ENCODE assay signal across 10 mouse cellular contexts in the genomic region with DNA sequence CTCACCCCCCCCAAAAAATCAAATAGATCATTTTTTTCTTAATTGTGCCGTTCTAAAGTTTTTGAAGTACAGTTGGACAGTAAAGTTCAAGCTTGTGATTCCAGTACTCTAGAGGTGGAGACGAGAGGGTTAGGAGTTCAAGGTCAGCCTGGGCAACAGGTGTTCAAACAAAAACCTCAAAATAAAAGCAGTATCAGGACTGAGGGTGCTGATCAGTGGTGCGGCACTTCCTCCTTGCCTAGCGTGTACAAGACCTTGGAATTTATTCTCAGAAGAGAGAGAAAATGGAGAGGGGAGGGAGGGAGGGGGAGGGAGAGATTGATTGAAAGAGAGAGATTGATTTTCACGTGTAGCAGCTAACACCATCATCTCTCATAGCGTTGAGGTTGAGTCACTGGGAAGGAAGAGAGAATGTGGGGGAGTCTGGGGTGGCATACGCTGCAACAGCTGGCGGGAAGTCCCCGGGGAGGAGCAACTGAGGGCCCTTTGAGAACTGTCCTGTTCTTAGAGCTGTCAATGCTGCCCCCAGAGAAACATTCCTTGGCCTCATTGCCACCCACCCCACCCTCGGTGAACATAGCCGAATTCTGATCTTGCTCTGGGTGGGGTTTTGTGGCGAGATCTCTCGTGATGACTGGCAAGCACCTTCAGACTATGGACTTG. TPM values are rescaled to one million over a fixed set of nuclear protein-coding genes. Genes with fewer than 3 reads are reported as not detected.
DNase-seq lines count a peak whose midpoint lies in the region; ATAC-seq and TF ChIP-seq lines count a peak whose summit lies in the region.
"Had no signal": no experiment of that assay in that cellular context is flagged by ENCODE, and none has a peak within 500 bp of the region (broad histone marks: within the 10 kb centered on the region; RNA-seq: fewer than 3 reads in every experiment).

No protein-coding gene starts in this region.

- H3K9me3 ChIP-seq in forebrain, embryonic 13.5 days (replicated peaks), result no peaks in the 10 kb centered on the region
- no peaks in the 10 kb centered on the region for H3K9me3 ChIP-seq in forebrain, embryonic 14.5 days (replicated peaks; ENCODE audit: control insufficient read depth, low read length)
- no peaks in the 10 kb centered on the region for H3K9me3 ChIP-seq in heart, embryonic 10.5 days
- H3K9me3 ChIP-seq in hindbrain, postnatal 0 days (ENCODE audit: low read length), result no peaks in the 10 kb centered on the region

- H3K27ac ChIP-seq in forebrain, embryonic 13.5 days, result peak overlapping the region; percentile 3; the same call in 1 of the 2 replicates
- no peak overlapping the region for H3K27ac ChIP-seq in forebrain, embryonic 14.5 days (ENCODE audit: low read depth, low read length)
- no peak overlapping the region for H3K27ac ChIP-seq in heart, embryonic 10.5 days
- no peak overlapping the region for H3K27ac ChIP-seq in hindbrain, postnatal 0 days

- peaks cover 38% of the 10 kb centered on the region for H3K4me1 ChIP-seq in forebrain, embryonic 13.5 days
- H3K4me1 ChIP-seq in forebrain, embryonic 14.5 days (ENCODE audit: control insufficient read depth, insufficient read depth, low read length), result peaks cover 25% of the 10 kb centered on the region
- peaks cover 30% of the 10 kb centered on the region for H3K4me1 ChIP-seq in heart, embryonic 10.5 days
- peaks cover 12% of the 10 kb centered on the region; the same call in 1 of the 2 replicates for H3K4me1 ChIP-seq in hindbrain, postnatal 0 days (ENCODE audit: insufficient read depth, low read length)

- no peak for DNase-seq in forebrain, embryonic 14.5 days (ENCODE audit: low spot score)
- DNase-seq in right cerebral cortex, adult 2 months (ENCODE audit: low spot score in 2 of 2), result peak; percentile 47 to 55
- no peak for DNase-seq in right cerebral cortex, postnatal 10 days (ENCODE audit: low spot score in 2 of 2)
- DNase-seq in cerebellum, adult 11 months, result no peak
- no peak for DNase-seq in heart, embryonic 10.5 days (ENCODE audit: low spot score)
- DNase-seq in hindbrain, postnatal 0 days (ENCODE audit: low spot score), result no peak
- DNase-seq: embryo, embryonic 11 days had no signal

- H3K27me3 ChIP-seq in forebrain, embryonic 13.5 days, result peaks cover 49% of the 10 kb centered on the region
- peaks cover 6% of the 10 kb centered on the region for H3K27me3 ChIP-seq in forebrain, embryonic 14.5 days (replicated peaks; ENCODE audit: control insufficient read depth, insufficient read depth, low read length)
- H3K27me3 ChIP-seq in heart, embryonic 10.5 days (ENCODE audit: insufficient read depth, poor library complexity, severe bottlenecking), result peaks cover 43% of the 10 kb centered on the region
- no peaks in the 10 kb centered on the region for H3K27me3 ChIP-seq in hindbrain, postnatal 0 days (ENCODE audit: insufficient read depth, low read length)

- H3K4me2 ChIP-seq in forebrain, embryonic 13.5 days, result no peak overlapping the region
- no peak overlapping the region for H3K4me2 ChIP-seq in forebrain, embryonic 14.5 days (ENCODE audit: low read length)
- H3K4me2 ChIP-seq in hindbrain, postnatal 0 days (ENCODE audit: low read depth, low read length), result no peak overlapping the region
- H3K4me2 ChIP-seq: midbrain, embryonic 11.5 days had no signal

- WGBS in forebrain, embryonic 13.5 days, result 75% methylated on average over 13 of the region's 13 CpGs
- WGBS in forebrain, embryonic 14.5 days, result 77% methylated on average over 13 of the region's 13 CpGs
- 73% methylated on average over 13 of the region's 13 CpGs for WGBS in heart, embryonic 10.5 days
- 66% methylated on average over 13 of the region's 13 CpGs for WGBS in hindbrain, postnatal 0 days

- no peak for ATAC-seq in forebrain, embryonic 13.5 days
- no peak for ATAC-seq in forebrain, embryonic 14.5 days
- ATAC-seq in monocyte, adult 5-6 weeks (replicated peaks; ENCODE audit: insufficient number of reproducible peaks, low FRiP score, low TSS enrichment, poor library complexity, severe bottlenecking), result peak; percentile 48
- ATAC-seq in hindbrain, postnatal 0 days, result no peak

- no peak overlapping the region for H3K4me3 ChIP-seq in forebrain, embryonic 13.5 days
- no peak overlapping the region for H3K4me3 ChIP-seq in forebrain, embryonic 14.5 days (ENCODE audit: low read depth, low read length)
- no peak overlapping the region for H3K4me3 ChIP-seq in heart, embryonic 10.5 days
- H3K4me3 ChIP-seq in hindbrain, postnatal 0 days (ENCODE audit: low read length), result no peak overlapping the region

- H3K36me3 ChIP-seq in forebrain, embryonic 13.5 days (ENCODE audit: poor library complexity, severe bottlenecking), result no peaks in the 10 kb centered on the region
- no peaks in the 10 kb centered on the region for H3K36me3 ChIP-seq in forebrain, embryonic 14.5 days (ENCODE audit: control insufficient read depth, insufficient read depth, low read length)
- H3K36me3 ChIP-seq in heart, embryonic 10.5 days, result no peaks in the 10 kb centered on the region
- no peaks in the 10 kb centered on the region for H3K36me3 ChIP-seq in hindbrain, postnatal 0 days (ENCODE audit: insufficient read depth, low read length)

- no peak overlapping the region for H3K9ac ChIP-seq in forebrain, embryonic 13.5 days
- no peak overlapping the region for H3K9ac ChIP-seq in forebrain, embryonic 14.5 days (ENCODE audit: low read length)
- H3K9ac ChIP-seq in hindbrain, postnatal 0 days (replicated peaks; ENCODE audit: low read length), result no peak overlapping the region

- no peak for TF ChIP-seq CTCF in hindbrain, postnatal 0 days (IDR thresholded peaks at IDR 0.05; ENCODE audit: low read depth)

RNA-seq across cellular contexts. Expression of a gene that starts 21.2 kb away (rescaled TPM):
- 15.3 and 18.6 TPM in 2 replicates for polyA plus RNA-seq in forebrain, embryonic 13.5 days (2015; fragmentation: Nextera tagmentation; extraction: Ambion mirVana)
- polyA plus RNA-seq in forebrain, embryonic 14.5 days (2014; fragmentation: Nextera tagmentation; extraction: Ambion mirVana), result 17.1 and 17.4 TPM in 2 replicates
- total RNA-seq in monocyte, adult 5-6 weeks (2017), result 77.4 to 104 TPM (median 81.3 TPM) in 3 replicates
- 4.0 and 6.0 TPM in 2 replicates for polyA plus RNA-seq in heart, embryonic 10.5 days (2016; fragmentation: Nextera tagmentation; extraction: Ambion mirVana)
- 89.2 and 98.3 TPM in 2 replicates for total RNA-seq in hindbrain, postnatal 0 days (2014; rRNA removed)
- 8.6 and 8.8 TPM in 2 replicates for polyA plus RNA-seq in hindbrain, postnatal 0 days (2015; fragmentation: Nextera tagmentation; extraction: Ambion mirVana)

RNA-seq across cellular contexts. Expression of a gene that starts 24.2 kb away (rescaled TPM):
- 1.2 and 1.5 TPM in 2 replicates for polyA plus RNA-seq in forebrain, embryonic 13.5 days (2015; fragmentation: Nextera tagmentation; extraction: Ambion mirVana)
- 1.2 and 2.0 TPM in 2 replicates for polyA plus RNA-seq in forebrain, embryonic 14.5 days (2014; fragmentation: Nextera tagmentation; extraction: Ambion mirVana)
- total RNA-seq in monocyte, adult 5-6 weeks (2017), result 156 to 182 TPM (median 181 TPM) in 3 replicates
- 2.0 and 3.4 TPM in 2 replicates for polyA plus RNA-seq in heart, embryonic 10.5 days (2016; fragmentation: Nextera tagmentation; extraction: Ambion mirVana)
- 1.7 and 3.3 TPM in 2 replicates for total RNA-seq in hindbrain, postnatal 0 days (2014; rRNA removed)
- 1.7 and 1.8 TPM in 2 replicates for polyA plus RNA-seq in hindbrain, postnatal 0 days (2015; fragmentation: Nextera tagmentation; extraction: Ambion mirVana)

Comparison
In these comparisons a context has a peak if more than half of its experiments do, and no peak if none do; other contexts are left out.
1. DNase-seq: peak in right cerebral cortex, adult 2 months (2 of 2); none in forebrain, embryonic 14.5 days (single experiment), right cerebral cortex, postnatal 10 days (0 of 2), cerebellum, adult 11 months (single experiment), heart, embryonic 10.5 days (single experiment) and hindbrain, postnatal 0 days (single experiment).